Mouse (Mus musculus): Measurements from ENCODE around the gene C1qtnf2. TPM values are rescaled to one million over a fixed set of nuclear protein-coding genes. Genes with fewer than 3 reads are reported as not detected.

Gene C1qtnf2
- polyA plus RNA-seq, 1 experiment from 2014 or later, result 0.42 TPM

Other genes starting within 250 kb of the C1qtnf2 start
- gene Pttg1, start 48.0 kb upstream of the C1qtnf2 start, polyA plus RNA-seq (2016; fragmentation: Nextera tagmentation; extraction: Ambion mirVana), result 57.5 and 63.6 TPM in 2 replicates
- 31.6 and 32.3 TPM in 2 replicates for gene Slu7, start 40.5 kb upstream of the C1qtnf2 start, polyA plus RNA-seq (2016; fragmentation: Nextera tagmentation; extraction: Ambion mirVana)
- 5.4 and 5.6 TPM in 2 replicates for gene Ccnjl, start 54.5 kb downstream of the C1qtnf2 start, polyA plus RNA-seq (2016; fragmentation: Nextera tagmentation; extraction: Ambion mirVana)
- 1.0 and 1.4 TPM in 2 replicates for gene 4933415A04Rik, start 112.8 kb downstream of the C1qtnf2 start, polyA plus RNA-seq (2016; fragmentation: Nextera tagmentation; extraction: Ambion mirVana)
- gene Fabp6, start 127.3 kb downstream of the C1qtnf2 start, polyA plus RNA-seq (2016; fragmentation: Nextera tagmentation; extraction: Ambion mirVana), result not detected in 2 replicates
- 24.9 and 26.4 TPM in 2 replicates for gene Pwwp2a, start 207.7 kb downstream of the C1qtnf2 start, polyA plus RNA-seq (2016; fragmentation: Nextera tagmentation; extraction: Ambion mirVana)